Mouse (Mus musculus) limb, embryonic 10.5 days (tissue): ENCODE results near the gene Ptcd1. TPM values are rescaled to one million over a fixed set of nuclear protein-coding genes. Genes with fewer than 3 reads are reported as not detected.

Source experiments
- DNase-seq: peaks from one replicate; pipeline ENCODE4 v3.0.0-alpha.2; 2017; ENCODE audit warnings: low spot score
- H3K27ac ChIP-seq: fragments of 300-500 bp; sonication (generic); 2 replicates; pipeline ENCODE4 v1.5.1; 2016; ENCODE audit warnings: mild to moderate bottlenecking
- H3K27me3 ChIP-seq: fragments of 300-500 bp; sonication (generic); 2 replicates; pipeline ENCODE4 v1.6.1; 2016; ENCODE audit warnings: low read depth, mild to moderate bottlenecking; ENCODE audit not compliant: poor library complexity, severe bottlenecking
- H3K36me3 ChIP-seq: fragments of 300-500 bp; sonication (generic); 2 replicates; pipeline ENCODE4 v1.6.1; 2016; ENCODE audit warnings: mild to moderate bottlenecking, moderate library complexity
- H3K4me1 ChIP-seq: fragments of 300-500 bp; sonication (generic); 2 replicates; pipeline ENCODE4 v1.6.1; 2016
- H3K4me3 ChIP-seq: fragments of 300-500 bp; sonication (generic); 2 replicates; pipeline ENCODE4 v1.5.1; 2016; ENCODE audit warnings: mild to moderate bottlenecking, moderate library complexity
- H3K9me3 ChIP-seq: fragments of 300-500 bp; sonication (generic); replicated peaks from 2 replicates; pipeline ENCODE4 v1.6.1; 2016; ENCODE audit warnings: mild to moderate bottlenecking
- WGBS: fragments of 180-500 bp; shearing (Covaris S2); methylation state at CpG from one replicate; pipeline ENCODE4 v1.1.7; 2016; 5-methylcytosine and 5-hydroxymethylcytosine counted together
- polyA plus RNA-seq: library from polyadenylated mRNA; unstranded; fragments of >200 nt; fragmentation: Nextera tagmentation; extraction: Ambion mirVana; gene quantifications from 2 replicates; pipeline ENCODE4 v1.2.1, GENCODE M21; 2016

Ptcd1 gene
- polyA plus RNA-seq, 1 experiment from 2014 or later, result 21.8 TPM

GRCm38 (mm10) chr5:145118461-145118860 lies 48.4 kb downstream of the Ptcd1 start:
- no peak for DNase-seq
- Histone ChIP-seq H3K27me3 (peaks cover 8% of the 10 kb centered on the region; the same call in 1 of the 2 replicates), H3K27ac (no peak overlapping the region), H3K4me1 (peaks cover 43% of the 10 kb centered on the region), H3K36me3 (peaks cover 37% of the 10 kb centered on the region), H3K9me3 (no peaks in the 10 kb centered on the region), H3K4me3 (no peak overlapping the region)
- 90% methylated on average over 5 of the region's 5 CpGs for WGBS

DNA sequence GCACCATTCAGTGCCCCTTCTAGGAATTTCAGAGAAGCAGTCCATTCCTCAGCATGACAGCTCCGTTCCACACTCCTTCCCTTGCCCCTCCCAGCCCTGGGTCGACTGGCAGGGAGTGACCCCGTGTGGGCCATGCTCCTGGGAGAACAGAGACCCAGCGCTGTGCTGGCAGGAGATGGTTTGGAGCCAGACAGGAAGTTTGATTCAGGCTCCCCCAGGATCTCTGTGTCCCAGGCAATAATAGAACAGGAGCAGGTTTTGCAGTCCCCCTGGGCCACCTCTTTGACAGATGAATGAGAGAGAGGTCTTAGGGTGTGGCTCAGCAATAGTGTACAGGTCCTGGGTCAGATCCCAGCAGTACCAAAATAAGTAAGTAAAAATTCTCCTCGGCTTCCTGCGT lies 48.9 kb downstream of the Ptcd1 start:
- no peaks in the 10 kb centered on the region for H3K9me3 ChIP-seq
- peaks cover 32% of the 10 kb centered on the region for H3K36me3 ChIP-seq
- 65% methylated on average over 6 of the region's 6 CpGs for WGBS
- no peak overlapping the region for H3K27ac ChIP-seq
- peaks cover 43% of the 10 kb centered on the region for H3K4me1 ChIP-seq
- DNase-seq, result no peak
- H3K27me3 ChIP-seq, result peaks cover 8% of the 10 kb centered on the region; the same call in 1 of the 2 replicates
- H3K4me3 ChIP-seq, result no peak overlapping the region

DNA sequence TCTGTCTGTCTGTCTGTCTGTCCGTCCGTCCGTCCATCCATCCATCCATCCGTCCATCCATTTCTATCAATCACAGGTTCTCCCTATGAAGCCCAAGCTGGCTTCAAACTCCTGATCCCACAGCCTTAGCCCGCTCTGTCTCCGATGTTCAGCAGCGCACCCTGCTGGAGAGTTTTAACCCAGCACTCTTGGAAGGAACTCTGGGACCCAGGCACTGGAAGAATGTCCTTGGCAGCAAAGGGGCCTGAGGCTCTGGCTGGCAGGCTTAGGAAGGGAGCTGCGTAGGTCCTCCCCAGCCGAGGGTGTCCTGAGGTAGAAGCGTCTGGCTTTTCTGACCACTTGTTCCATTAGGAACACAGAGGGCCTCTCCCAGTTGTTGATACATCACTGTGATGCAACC lies 50.0 kb downstream of the Ptcd1 start:
- Histone ChIP-seq H3K9me3 (no peaks in the 10 kb centered on the region), H3K36me3 (peaks cover 22% of the 10 kb centered on the region), H3K27ac (peak overlapping the region; percentile 58), H3K4me3 (no peak overlapping the region), H3K27me3 (peaks cover 8% of the 10 kb centered on the region; the same call in 1 of the 2 replicates), H3K4me1 (peaks cover 43% of the 10 kb centered on the region)
- 47% methylated on average over 10 of the region's 10 CpGs for WGBS
- DNase-seq, result peak; percentile 69

DNA sequence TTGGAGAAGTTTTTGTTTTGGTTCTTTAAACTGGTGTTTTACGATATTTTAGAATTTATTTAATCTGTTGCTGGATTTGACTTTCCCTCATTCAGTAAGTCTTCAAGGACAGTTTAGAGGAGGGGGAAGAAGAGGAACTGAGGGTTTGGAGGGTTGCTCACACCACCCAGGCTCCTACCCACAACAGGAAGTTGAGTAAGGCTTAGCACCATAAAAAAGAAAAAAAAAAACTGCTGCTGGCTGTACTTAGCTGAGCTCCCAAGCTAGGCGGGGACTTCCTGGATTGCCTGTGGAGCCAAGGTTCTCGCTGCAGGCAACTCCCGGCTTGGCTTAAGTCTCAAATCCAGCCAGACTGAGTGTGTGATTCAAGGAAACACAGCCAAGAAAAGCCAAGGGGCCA lies 50.6 kb downstream of the Ptcd1 start:
- peak overlapping the region; percentile 58 for H3K27ac ChIP-seq
- no peak overlapping the region for H3K4me3 ChIP-seq
- whole genome bisulfite sequencing, result 45% methylated on average over 4 of the region's 4 CpGs

DNA sequence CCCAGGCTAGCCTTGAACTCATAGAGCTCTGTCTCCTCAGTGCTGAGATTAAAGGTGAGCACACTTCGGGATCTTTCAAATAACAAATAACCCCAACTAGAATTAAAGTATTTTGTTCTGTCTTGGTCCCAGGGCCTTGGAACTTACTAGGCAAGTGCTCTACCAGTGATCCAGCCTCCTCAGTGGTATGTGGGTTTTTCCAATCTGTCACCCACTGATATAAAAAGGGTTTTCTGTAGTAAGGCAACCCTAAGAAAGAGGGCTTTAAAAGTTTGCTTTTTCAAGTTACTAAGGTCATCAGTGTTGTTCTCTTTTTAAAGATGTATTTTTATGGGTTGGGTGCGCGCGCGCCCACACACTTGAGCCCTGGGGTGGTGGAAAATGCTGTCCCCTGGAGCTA lies 51.2 kb downstream of the Ptcd1 start:
- WGBS, result 97% methylated on average over 5 of the region's 5 CpGs
- peaks cover 34% of the 10 kb centered on the region for H3K4me1 ChIP-seq
- peaks cover 17% of the 10 kb centered on the region for H3K36me3 ChIP-seq
- peaks cover 8% of the 10 kb centered on the region; the same call in 1 of the 2 replicates for H3K27me3 ChIP-seq
- DNase-seq, result no peak
- H3K4me3 ChIP-seq, result no peak overlapping the region
- no peaks in the 10 kb centered on the region for H3K9me3 ChIP-seq
- peak overlapping the region; percentile 58 for H3K27ac ChIP-seq

More for the DNA sequence above, 50.6 kb downstream of the Ptcd1 start:
- Histone ChIP-seq H3K9me3 (no peaks in the 10 kb centered on the region), H3K27me3 (peaks cover 8% of the 10 kb centered on the region; the same call in 1 of the 2 replicates), H3K36me3 (peaks cover 16% of the 10 kb centered on the region), H3K4me1 (peaks cover 40% of the 10 kb centered on the region)
- DNase-seq, result peak; percentile 41

- 18% methylated on average over 40 of the region's 40 CpGs for WGBS
- Histone ChIP-seq H3K27me3 (peaks cover 8% of the 10 kb centered on the region; the same call in 1 of the 2 replicates), H3K4me3 (peak overlapping the region; percentile 71), H3K36me3 (peaks cover 26% of the 10 kb centered on the region), H3K4me1 (peaks cover 27% of the 10 kb centered on the region), H3K9me3 (no peaks in the 10 kb centered on the region), H3K27ac (peak overlapping the region; percentile 80)
- DNase-seq, result peak; percentile 56
These were observed 52.1 kb downstream of the Ptcd1 start for GRCm38 (mm10) chr5:145114606-145115473.

GRCm38 (mm10) chr5:145114071-145114605 lies 52.8 kb downstream of the Ptcd1 start, which contains the start of gene Arpc1b:
Arpc1b (plus strand) TSS chr5:145114215.
- peak; percentile 71 for DNase-seq
- Histone ChIP-seq H3K27me3 (peaks cover 8% of the 10 kb centered on the region; the same call in 1 of the 2 replicates), H3K4me3 (peak within 1 kb of the TSS; percentile 71), H3K27ac (peak within 1 kb of the TSS; percentile 80), H3K9me3 (no peaks in the 10 kb centered on the region), H3K4me1 (peaks cover 27% of the 10 kb centered on the region), H3K36me3 (peaks cover 27% of the 10 kb centered on the region)
- WGBS, result under 1% methylated on average over 49 of the region's 53 CpGs

- 42% methylated on average over 2 of the region's 2 CpGs for WGBS
- DNase-seq, result no peak
- Histone ChIP-seq H3K4me3 (peak overlapping the region; percentile 71), H3K4me1 (peaks cover 27% of the 10 kb centered on the region), H3K27ac (peak overlapping the region; percentile 80; the same call in 1 of the 2 replicates), H3K9me3 (no peaks in the 10 kb centered on the region), H3K27me3 (peaks cover 8% of the 10 kb centered on the region; the same call in 1 of the 2 replicates), H3K36me3 (peaks cover 28% of the 10 kb centered on the region)
These were observed 53.5 kb downstream of the Ptcd1 start for GRCm38 (mm10) chr5:145113416-145113815.

DNA sequence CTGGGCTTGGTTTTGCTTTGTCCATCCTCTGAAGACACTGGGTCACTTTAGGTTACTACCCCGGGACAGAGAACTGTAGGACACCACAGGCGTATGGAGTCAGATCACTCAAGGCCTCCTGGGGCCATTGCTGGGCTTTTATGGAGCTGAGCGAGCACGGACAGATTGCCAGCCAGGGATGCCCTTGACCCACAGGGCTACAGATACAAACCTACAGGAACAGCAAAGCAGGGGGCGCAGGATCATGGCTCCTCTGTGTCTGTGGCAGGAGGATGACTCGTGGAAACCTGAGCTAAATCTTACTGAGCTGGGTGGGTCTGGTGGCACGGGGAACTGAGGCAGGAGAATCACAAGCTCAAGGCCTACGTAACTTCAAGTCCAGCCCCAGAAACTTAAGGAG lies 54.3 kb downstream of the Ptcd1 start:
- Histone ChIP-seq H3K9me3 (no peaks in the 10 kb centered on the region), H3K4me3 (no peak overlapping the region), H3K27ac (no peak overlapping the region), H3K4me1 (peaks cover 27% of the 10 kb centered on the region), H3K36me3 (peaks cover 36% of the 10 kb centered on the region), H3K27me3 (peaks cover 8% of the 10 kb centered on the region; the same call in 1 of the 2 replicates)
- DNase-seq, result no peak
- 77% methylated on average over 8 of the region's 8 CpGs for WGBS

GRCm38 (mm10) chr5:145110401-145110800 lies 56.5 kb downstream of the Ptcd1 start:
- Histone ChIP-seq H3K27ac (no peak overlapping the region), H3K9me3 (no peaks in the 10 kb centered on the region), H3K4me3 (no peak overlapping the region), H3K36me3 (peaks cover 58% of the 10 kb centered on the region), H3K27me3 (peaks cover 8% of the 10 kb centered on the region; the same call in 1 of the 2 replicates), H3K4me1 (peaks cover 15% of the 10 kb centered on the region)
- no peak for DNase-seq
- WGBS, result 89% methylated on average over 6 of the region's 6 CpGs

DNA sequence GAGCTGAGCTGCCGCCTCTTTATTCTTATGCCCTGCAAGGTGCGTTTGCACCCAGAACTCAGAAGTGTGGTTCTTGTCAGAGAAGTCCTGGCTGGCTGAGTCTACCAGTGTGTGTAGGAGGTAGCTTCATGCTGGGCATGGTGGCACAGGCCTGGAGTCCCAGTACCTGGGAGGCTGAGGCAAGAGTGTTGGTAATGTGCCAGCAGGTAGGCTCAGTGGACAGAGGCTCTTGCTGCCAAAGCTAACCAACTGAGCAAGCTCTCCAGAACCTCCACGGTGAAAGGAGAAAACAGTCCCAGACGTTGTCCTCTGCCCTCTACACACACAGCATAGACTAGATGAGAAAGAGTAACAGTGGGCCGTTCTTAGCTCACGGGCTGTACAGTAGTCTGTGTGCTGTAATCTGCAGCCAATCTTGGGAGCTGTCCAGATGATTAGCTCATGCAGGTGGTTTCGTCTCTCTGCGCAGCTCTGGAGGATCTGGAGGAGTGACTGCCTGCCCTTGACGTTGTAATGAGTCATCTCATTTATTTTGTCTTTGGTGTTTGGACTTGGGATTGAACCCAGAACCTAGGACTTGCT lies 61.1 kb downstream of the Ptcd1 start:
- H3K4me1 ChIP-seq, result no peaks in the 10 kb centered on the region
- no peaks in the 10 kb centered on the region for H3K9me3 ChIP-seq
- peaks cover 100% of the 10 kb centered on the region for H3K36me3 ChIP-seq
- no peak overlapping the region for H3K27ac ChIP-seq
- WGBS, result 96% methylated on average over 9 of the region's 9 CpGs
- H3K27me3 ChIP-seq, result no peaks in the 10 kb centered on the region
- no peak overlapping the region for H3K4me3 ChIP-seq
- DNase-seq, result no peak

DNA sequence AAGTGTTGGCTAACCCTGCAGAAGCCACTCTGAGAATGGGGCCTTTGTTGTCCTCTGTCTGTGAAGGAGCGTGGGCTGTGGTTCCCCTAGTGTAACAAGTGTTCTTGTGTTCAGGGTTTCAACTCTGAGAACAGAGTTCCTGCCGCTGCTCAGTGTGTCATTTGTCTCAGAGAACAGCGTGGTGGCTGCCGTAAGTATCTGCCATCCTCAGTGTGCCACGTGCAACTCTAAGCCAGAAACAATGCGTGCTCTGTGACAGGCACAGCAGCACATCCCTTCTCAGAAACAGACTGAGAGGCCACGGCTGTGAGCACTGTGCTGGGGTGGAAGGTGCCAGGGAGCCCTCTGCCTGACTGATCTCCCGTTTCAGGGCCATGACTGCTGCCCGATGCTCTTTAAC lies 62.6 kb downstream of the Ptcd1 start:
- H3K9me3 ChIP-seq, result no peaks in the 10 kb centered on the region
- no peaks in the 10 kb centered on the region for H3K4me1 ChIP-seq
- H3K27ac ChIP-seq, result no peak overlapping the region
- no peak overlapping the region for H3K4me3 ChIP-seq
- no peak for DNase-seq
- H3K27me3 ChIP-seq, result no peaks in the 10 kb centered on the region
- peaks cover 100% of the 10 kb centered on the region for H3K36me3 ChIP-seq
- WGBS, result 92% methylated on average over 9 of the region's 9 CpGs

DNA sequence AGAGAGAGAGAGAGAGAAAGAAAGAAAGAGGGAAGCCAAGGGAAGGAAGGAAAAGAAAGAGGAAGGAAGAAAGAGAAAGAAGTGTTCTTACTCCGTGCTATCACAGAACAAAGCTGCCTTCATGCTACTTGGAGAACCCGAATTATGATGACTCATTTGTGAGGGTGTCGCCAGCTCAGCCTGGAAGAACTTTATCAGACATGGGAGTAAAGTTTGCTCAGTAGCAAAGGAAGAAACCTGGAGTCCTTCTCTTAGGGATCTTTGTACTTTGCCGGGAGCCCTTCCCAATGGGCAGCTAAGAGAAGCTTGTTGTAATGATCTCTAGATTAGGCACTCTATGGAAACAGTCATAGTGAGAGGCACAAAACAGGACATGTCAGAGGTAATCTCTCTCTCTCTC lies 64.2 kb downstream of the Ptcd1 start:
- H3K27ac ChIP-seq, result no peak overlapping the region

More for the DNA sequence above, 64.2 kb downstream of the Ptcd1 start:
- Histone ChIP-seq H3K27me3 (no peaks in the 10 kb centered on the region), H3K9me3 (no peaks in the 10 kb centered on the region), H3K36me3 (peaks cover 99% of the 10 kb centered on the region), H3K4me3 (no peak overlapping the region), H3K4me1 (no peaks in the 10 kb centered on the region)
- 90% methylated on average over 4 of the region's 4 CpGs for WGBS
- DNase-seq, result no peak
